ENCODE assay signal across 9 mouse cellular contexts in genomic region chr10:39371467-39371866, GRCm38 (mm10). TPM values are rescaled to one million over a fixed set of nuclear protein-coding genes. Genes with fewer than 3 reads are reported as not detected.
DNase-seq lines count a peak whose midpoint lies in the region; ATAC-seq lines count a peak whose summit lies in the region.
"Had no signal": no experiment of that assay in that cellular context is flagged by ENCODE, and none has a peak within 500 bp of the region (broad histone marks: within the 10 kb centered on the region; RNA-seq: fewer than 3 reads in every experiment).

No protein-coding gene starts in this region.

- intact Hi-C loops in heart, postnatal 14 days (cut with DNase I): loop anchor here (5.0 kb wide), 2 partner anchors 46 to 86 kb away; no protein-coding TSS in a partner anchor
- intact Hi-C loops in left cerebral cortex, postnatal 14 days (cut with DNase I): loop anchor here (5.0 kb wide), 3 partner anchors 51 to 146 kb away; no protein-coding TSS in a partner anchor

- ATAC-seq in heart, embryonic 14.5 days (ENCODE audit: insufficient number of reproducible peaks, insufficient read depth, low FRiP score, low read depth): no peak
- ATAC-seq in hindbrain, embryonic 12.5 days (ENCODE audit: low FRiP score): no peak
- ATAC-seq in midbrain, embryonic 16.5 days: no peak
- no peak for ATAC-seq in granulocyte monocyte progenitor cell, adult 5-6 weeks (replicated peaks; ENCODE audit: poor library complexity, severe bottlenecking)
- ATAC-seq: Patski had no signal

- H3K9me3 ChIP-seq in heart, embryonic 14.5 days (ENCODE audit: control insufficient read depth, low read length): no peaks in the 10 kb centered on the region
- no peaks in the 10 kb centered on the region for H3K9me3 ChIP-seq in hindbrain, embryonic 12.5 days (replicated peaks)
- no peaks in the 10 kb centered on the region for H3K9me3 ChIP-seq in midbrain, embryonic 16.5 days (replicated peaks; ENCODE audit: control insufficient read depth, low read length, poor library complexity, severe bottlenecking)

- 76% methylated on average over 2 of the region's 2 CpGs for WGBS in heart, embryonic 14.5 days
- 45% methylated on average over 2 of the region's 2 CpGs for WGBS in hindbrain, embryonic 12.5 days
- 33% methylated on average over 2 of the region's 2 CpGs for WGBS in midbrain, embryonic 16.5 days

- H3K36me3 ChIP-seq in heart, embryonic 14.5 days (ENCODE audit: control insufficient read depth, insufficient read depth, low read length): no peaks in the 10 kb centered on the region
- no peaks in the 10 kb centered on the region for H3K36me3 ChIP-seq in hindbrain, embryonic 12.5 days
- no peaks in the 10 kb centered on the region for H3K36me3 ChIP-seq in midbrain, embryonic 16.5 days (ENCODE audit: control insufficient read depth, insufficient read depth, low read length)

- peak overlapping the region; percentile 92 for H3K9ac ChIP-seq in heart, embryonic 14.5 days (ENCODE audit: low read length)
- H3K9ac ChIP-seq in hindbrain, embryonic 12.5 days: peak overlapping the region; percentile 97
- peak overlapping the region; percentile 99 for H3K9ac ChIP-seq in midbrain, embryonic 16.5 days (ENCODE audit: low read depth, low read length)

- DNase-seq in heart, postnatal 14 days: no peak
- peak; percentile 80 for DNase-seq in T-cell, adult 2 months (ENCODE audit: low spot score)
- DNase-seq in left cerebral cortex, postnatal 14 days (ENCODE audit: low spot score in 2 of 2): no peak
- no peak for DNase-seq in cerebellum, postnatal 25 days

- peaks cover 11 to 35% of the 10 kb centered on the region in 2 experiments for H3K4me1 ChIP-seq in heart, embryonic 14.5 days (ENCODE audit: control insufficient read depth in 2 of 2, insufficient read depth in 2 of 2, low read length in 2 of 2)
- peaks cover 51% of the 10 kb centered on the region for H3K4me1 ChIP-seq in hindbrain, embryonic 12.5 days
- H3K4me1 ChIP-seq in midbrain, embryonic 16.5 days (ENCODE audit: control insufficient read depth, insufficient read depth, low read length): peaks cover 51% of the 10 kb centered on the region

- H3K4me2 ChIP-seq in heart, embryonic 14.5 days (ENCODE audit: low read length): peak overlapping the region; percentile 95
- peak overlapping the region; percentile 64 for H3K4me2 ChIP-seq in hindbrain, embryonic 12.5 days (replicated peaks)
- H3K4me2 ChIP-seq in midbrain, embryonic 16.5 days (ENCODE audit: low read length): peak overlapping the region; percentile 63

- H3K27ac ChIP-seq in heart, embryonic 14.5 days (replicated peaks in 1 of 2; ENCODE audit: control insufficient read depth in 1 of 2, insufficient read depth in 1 of 2, low read depth in 2 of 2, low read length in 2 of 2): 0 out of 4 replicates have a peak overlapping the region, but pooled peaks of 1 of the 2 experiments have one; percentile 28
- peak overlapping the region; percentile 98 for H3K27ac ChIP-seq in hindbrain, embryonic 12.5 days
- H3K27ac ChIP-seq in midbrain, embryonic 16.5 days (ENCODE audit: low read length): peak overlapping the region; percentile 97; the same call in 1 of the 2 replicates

- H3K4me3 ChIP-seq in heart, embryonic 14.5 days (ENCODE audit: control insufficient read depth in 1 of 2, insufficient read depth in 1 of 2, low read depth in 1 of 2, low read length in 2 of 2): peak overlapping the region; percentile 75 to 98
- H3K4me3 ChIP-seq in hindbrain, embryonic 12.5 days: peak overlapping the region; percentile 93
- H3K4me3 ChIP-seq in midbrain, embryonic 16.5 days (ENCODE audit: low read depth, low read length): peak overlapping the region; percentile 95

- no peaks in the 10 kb centered on the region for H3K27me3 ChIP-seq in heart, embryonic 14.5 days (ENCODE audit: control insufficient read depth, insufficient read depth, low read length)
- no peaks in the 10 kb centered on the region for H3K27me3 ChIP-seq in hindbrain, embryonic 12.5 days
- no peaks in the 10 kb centered on the region; the same call in 1 of the 2 replicates for H3K27me3 ChIP-seq in midbrain, embryonic 16.5 days (ENCODE audit: control insufficient read depth, insufficient read depth, low read depth, low read length)

RNA-seq across cellular contexts. Expression of gene Fyn, which starts 2.8 kb away (rescaled TPM):
- 20.3 and 22.2 TPM in 2 replicates for polyA plus RNA-seq in heart, embryonic 14.5 days (2014; fragmentation: Nextera tagmentation; extraction: Ambion mirVana)
- total RNA-seq in heart, postnatal 14 days (2021): 10 to 100 TPM; 37.7 to 41.7 TPM
- polyA plus RNA-seq in hindbrain, embryonic 12.5 days (2016; fragmentation: Nextera tagmentation; extraction: Ambion mirVana): 64.8 and 67.9 TPM in 2 replicates
- polyA plus RNA-seq in midbrain, embryonic 16.5 days (2015; fragmentation: Nextera tagmentation; extraction: Ambion mirVana): 71.2 and 71.3 TPM in 2 replicates
- total RNA-seq in left cerebral cortex, postnatal 14 days (2021): 100 to 1,000 TPM; 163 to 176 TPM
- 5.3 and 8.8 TPM in 2 replicates for total RNA-seq in granulocyte monocyte progenitor cell, adult 5-6 weeks (2014; fragmentation: Nextera tagmentation)
- total RNA-seq in granulocyte monocyte progenitor cell, adult 5-6 weeks (2017): 5.6 and 6.6 TPM in 2 replicates
